ENCODE assay signal across 8 mouse cellular contexts in genomic region chr6:128437288-128437687, GRCm38 (mm10). TPM values are rescaled to one million over a fixed set of nuclear protein-coding genes. Genes with fewer than 3 reads are reported as not detected.
DNase-seq lines count a peak whose midpoint lies in the region; ATAC-seq lines count a peak whose summit lies in the region.

No protein-coding gene starts in this region.

- peak overlapping the region; percentile 82 for H3K4me3 ChIP-seq in kidney, embryonic 14.5 days (ENCODE audit: low read length)
- peak overlapping the region; percentile 97 for H3K4me3 ChIP-seq in brown adipose tissue, adult 24 weeks (ENCODE audit: insufficient read depth, low read depth, low read length)
- H3K4me3 ChIP-seq in hindbrain, embryonic 15.5 days, result peak overlapping the region; percentile 64
- H3K4me3 ChIP-seq in midbrain, embryonic 15.5 days, result peak overlapping the region; percentile 100

- ATAC-seq in kidney, embryonic 14.5 days (ENCODE audit: low FRiP score, low TSS enrichment), result no peak
- no peak; the same call in 1 of the 2 replicates for ATAC-seq in hindbrain, embryonic 15.5 days (ENCODE audit: low FRiP score, low read depth)
- 0 out of 2 replicates have a peak, but pooled peaks have one; percentile 0 for ATAC-seq in midbrain, embryonic 15.5 days (replicated peaks)

- 4% methylated on average over 10 of the region's 10 CpGs for WGBS in kidney, embryonic 14.5 days
- 4% methylated on average over 10 of the region's 10 CpGs for WGBS in hindbrain, embryonic 15.5 days
- 2% methylated on average over 10 of the region's 10 CpGs for WGBS in midbrain, embryonic 15.5 days

- H3K9ac ChIP-seq in kidney, embryonic 14.5 days (ENCODE audit: low read depth, low read length), result peak overlapping the region; percentile 92
- peak overlapping the region; percentile 78 for H3K9ac ChIP-seq in hindbrain, embryonic 15.5 days
- peak overlapping the region; percentile 91 for H3K9ac ChIP-seq in midbrain, embryonic 15.5 days

- H3K9me3 ChIP-seq in kidney, embryonic 14.5 days (ENCODE audit: control insufficient read depth, low read length), result no peaks in the 10 kb centered on the region
- H3K9me3 ChIP-seq in hindbrain, embryonic 15.5 days, result no peaks in the 10 kb centered on the region
- H3K9me3 ChIP-seq in midbrain, embryonic 15.5 days, result no peaks in the 10 kb centered on the region

- peak overlapping the region; percentile 57 for H3K4me2 ChIP-seq in kidney, embryonic 14.5 days (replicated peaks; ENCODE audit: low read depth, low read length)
- peak overlapping the region; percentile 76 for H3K4me2 ChIP-seq in hindbrain, embryonic 15.5 days
- peak overlapping the region; percentile 66 for H3K4me2 ChIP-seq in midbrain, embryonic 15.5 days

- H3K4me1 ChIP-seq in kidney, embryonic 14.5 days (ENCODE audit: control insufficient read depth, insufficient read depth, low read length), result peaks cover 16% of the 10 kb centered on the region
- peaks cover 20% of the 10 kb centered on the region for H3K4me1 ChIP-seq in brown adipose tissue, adult 24 weeks (ENCODE audit: control insufficient read depth, insufficient read depth, insufficient read length, low read length)
- H3K4me1 ChIP-seq in hindbrain, embryonic 15.5 days (replicated peaks), result peaks cover 19% of the 10 kb centered on the region
- peaks cover 16% of the 10 kb centered on the region for H3K4me1 ChIP-seq in midbrain, embryonic 15.5 days

- DNase-seq in kidney, postnatal 10 days, result no peak
- DNase-seq in right cerebral cortex, postnatal 10 days (ENCODE audit: low spot score in 2 of 2), result no peak
- no peak for DNase-seq in natural killer cell, adult 2 months (ENCODE audit: low spot score in 2 of 2)
- DNase-seq in thymus, postnatal 10 days (ENCODE audit: low spot score in 2 of 2), result no peak

- H3K27me3 ChIP-seq in kidney, embryonic 14.5 days (ENCODE audit: control insufficient read depth, insufficient read depth, low read length), result no peaks in the 10 kb centered on the region
- no peaks in the 10 kb centered on the region for H3K27me3 ChIP-seq in hindbrain, embryonic 15.5 days
- H3K27me3 ChIP-seq in midbrain, embryonic 15.5 days (replicated peaks), result no peaks in the 10 kb centered on the region

- peak overlapping the region; percentile 93 for H3K27ac ChIP-seq in kidney, embryonic 14.5 days (ENCODE audit: low read depth, low read length)
- no peak overlapping the region for H3K27ac ChIP-seq in brown adipose tissue, adult 24 weeks (replicated peaks; ENCODE audit: low read depth, low read length)
- peak overlapping the region; percentile 86 for H3K27ac ChIP-seq in hindbrain, embryonic 15.5 days (replicated peaks)
- H3K27ac ChIP-seq in midbrain, embryonic 15.5 days, result peak overlapping the region; percentile 95

- H3K36me3 ChIP-seq in kidney, embryonic 14.5 days (ENCODE audit: control insufficient read depth, insufficient read depth, low read length), result peaks cover 43% of the 10 kb centered on the region
- H3K36me3 ChIP-seq in hindbrain, embryonic 15.5 days, result peaks cover 41% of the 10 kb centered on the region
- H3K36me3 ChIP-seq in midbrain, embryonic 15.5 days (replicated peaks), result peaks cover 36% of the 10 kb centered on the region

RNA-seq across cellular contexts. Expression of gene Fkbp4, which starts 1.2 kb away (rescaled TPM):
- 400 and 513 TPM in 2 replicates for polyA plus RNA-seq in kidney, embryonic 14.5 days (2014; fragmentation: Nextera tagmentation; extraction: Ambion mirVana)
- 90.5 and 140 TPM in 2 replicates for polyA plus RNA-seq in brown adipose tissue, adult 24 weeks (2012; ENCODE audit: insufficient read depth, insufficient read length, missing spikeins)
- 338 and 368 TPM in 2 replicates for polyA plus RNA-seq in hindbrain, embryonic 15.5 days (2015; fragmentation: Nextera tagmentation; extraction: Ambion mirVana)
- 375 and 389 TPM in 2 replicates for polyA plus RNA-seq in midbrain, embryonic 15.5 days (2015; fragmentation: Nextera tagmentation; extraction: Ambion mirVana)

RNA-seq across cellular contexts. Expression of gene Itfg2, which starts 12.6 kb away (rescaled TPM):
- 24.0 and 35.7 TPM in 2 replicates for polyA plus RNA-seq in kidney, embryonic 14.5 days (2014; fragmentation: Nextera tagmentation; extraction: Ambion mirVana)
- 6.9 and 18.1 TPM in 2 replicates for polyA plus RNA-seq in brown adipose tissue, adult 24 weeks (2012; ENCODE audit: insufficient read depth, insufficient read length, missing spikeins)
- 43.9 and 45.2 TPM in 2 replicates for polyA plus RNA-seq in hindbrain, embryonic 15.5 days (2015; fragmentation: Nextera tagmentation; extraction: Ambion mirVana)
- polyA plus RNA-seq in midbrain, embryonic 15.5 days (2015; fragmentation: Nextera tagmentation; extraction: Ambion mirVana), result 50.7 and 51.4 TPM in 2 replicates

RNA-seq across cellular contexts. Expression of gene Nrip2, which starts 38.2 kb away (rescaled TPM):
- 13.3 and 17.9 TPM in 2 replicates for polyA plus RNA-seq in kidney, embryonic 14.5 days (2014; fragmentation: Nextera tagmentation; extraction: Ambion mirVana)
- polyA plus RNA-seq in brown adipose tissue, adult 24 weeks (2012; ENCODE audit: insufficient read depth, insufficient read length, missing spikeins), result 1.1 and 2.3 TPM in 2 replicates
- polyA plus RNA-seq in hindbrain, embryonic 15.5 days (2015; fragmentation: Nextera tagmentation; extraction: Ambion mirVana), result 9.8 and 10.4 TPM in 2 replicates
- polyA plus RNA-seq in midbrain, embryonic 15.5 days (2015; fragmentation: Nextera tagmentation; extraction: Ambion mirVana), result 11.2 and 12.9 TPM in 2 replicates
